Mouse (Mus musculus) C2C12 (cell line): ENCODE results near the gene Cry1. TPM values are rescaled to one million over a fixed set of nuclear protein-coding genes. Genes with fewer than 3 reads are reported as not detected.
A peak's percentile ranks its signal among the peaks of the same experiment; 100 is the strongest.

Experiments
- H3K27me3 ChIP-seq: one replicate; pipeline ENCODE4 v1.6.1; 2011; ENCODE audit not compliant: control insufficient read depth, insufficient read depth, insufficient read length
- H3K36me3 ChIP-seq: one replicate; pipeline ENCODE4 v1.6.1; 2011; ENCODE audit not compliant: control insufficient read depth, insufficient read depth
- H3K4me3 ChIP-seq: one replicate; pipeline ENCODE4 v1.5.1; 2011; ENCODE audit warnings: mild to moderate bottlenecking, control low read depth; ENCODE audit not compliant: poor library complexity, insufficient read depth, severe bottlenecking
- H3K79me2 ChIP-seq: one replicate; pipeline ENCODE4 v1.6.1; 2011; ENCODE audit not compliant: control insufficient read depth, insufficient read depth
- H3K79me3 ChIP-seq: one replicate; pipeline ENCODE4 v1.6.1; 2011; ENCODE audit warnings: low read depth, control low read depth
- H3ac ChIP-seq: one replicate; pipeline ENCODE3; 2011; ENCODE audit warnings: low read depth; ENCODE audit not compliant: control insufficient read depth, insufficient read length
- CEBPB ChIP-seq: IDR thresholded peaks from one replicate; pipeline ENCODE4 v1.6.1; 2011; ENCODE audit warnings: low read depth, mild to moderate bottlenecking, control low read depth, moderate library complexity
- CTCF ChIP-seq: IDR thresholded peaks from one replicate; pipeline ENCODE4 v1.5.1; 2011; ENCODE audit not compliant: control insufficient read depth, insufficient read depth, insufficient read length
- FOSL1 ChIP-seq: IDR thresholded peaks from one replicate; pipeline ENCODE4 v1.8.0; 2011; ENCODE audit warnings: mild to moderate bottlenecking, low read length; ENCODE audit not compliant: poor library complexity, insufficient read depth, severe bottlenecking
- MAX ChIP-seq: IDR thresholded peaks from one replicate; pipeline ENCODE4 v1.6.1; 2011; ENCODE audit warnings: mild to moderate bottlenecking, control low read depth
- MYOD1 ChIP-seq: IDR thresholded peaks from one replicate; pipeline ENCODE4 v1.6.1; 2011; ENCODE audit warnings: low read depth; ENCODE audit not compliant: control insufficient read depth, insufficient read length
- MYOG ChIP-seq: IDR thresholded peaks from one replicate; pipeline ENCODE4 v1.6.1; 2011; ENCODE audit not compliant: control insufficient read depth, insufficient read length; ENCODE audit errors: extremely low read depth
- USF1 ChIP-seq: IDR thresholded peaks from one replicate; pipeline ENCODE4 v1.6.1; 2011; ENCODE audit warnings: low read depth, mild to moderate bottlenecking, control low read depth, moderate library complexity
- polyA plus RNA-seq: library from polyadenylated mRNA; unstranded; fragments of >200 nt; fragmentation: generic; extraction: Trizol; gene quantifications from one replicate; pipeline ENCODE4 v1.2.1, GENCODE M21; 2012; ENCODE audit warnings: missing spikeins

The Cry1 gene
- polyA plus RNA-seq, 1 experiment, result 6.5 TPM

- H3K79me2 ChIP-seq, result no peaks in the 10 kb centered on the region
- no peak overlapping the region for H3K4me3 ChIP-seq
- no peaks in the 10 kb centered on the region for H3K36me3 ChIP-seq
- H3ac ChIP-seq, result no peak overlapping the region
- TF ChIP-seq MAX (no peak), USF1 (no peak), MYOD1 (no peak), MYOG (no peak), CEBPB (peak; percentile 4)
- no peaks in the 10 kb centered on the region for H3K27me3 ChIP-seq
- H3K79me3 ChIP-seq, result no peaks in the 10 kb centered on the region
Observed at GRCm38 (mm10) chr10:85176640-85177039, 8.2 kb downstream of the Cry1 start.

- peaks cover 4% of the 10 kb centered on the region for H3K79me2 ChIP-seq
- no peaks in the 10 kb centered on the region for H3K27me3 ChIP-seq
- H3K4me3 ChIP-seq, result no peak overlapping the region
- TF ChIP-seq MYOG (no peak), FOSL1 (no peak), CTCF (no peak), MYOD1 (no peak), USF1 (no peak), CEBPB (no peak), MAX (no peak)
- no peaks in the 10 kb centered on the region for H3K36me3 ChIP-seq
- H3K79me3 ChIP-seq, result no peaks in the 10 kb centered on the region
- no peak overlapping the region for H3ac ChIP-seq
Observed at GRCm38 (mm10) chr10:85165306-85165705, 19.6 kb downstream of the Cry1 start.

DNA sequence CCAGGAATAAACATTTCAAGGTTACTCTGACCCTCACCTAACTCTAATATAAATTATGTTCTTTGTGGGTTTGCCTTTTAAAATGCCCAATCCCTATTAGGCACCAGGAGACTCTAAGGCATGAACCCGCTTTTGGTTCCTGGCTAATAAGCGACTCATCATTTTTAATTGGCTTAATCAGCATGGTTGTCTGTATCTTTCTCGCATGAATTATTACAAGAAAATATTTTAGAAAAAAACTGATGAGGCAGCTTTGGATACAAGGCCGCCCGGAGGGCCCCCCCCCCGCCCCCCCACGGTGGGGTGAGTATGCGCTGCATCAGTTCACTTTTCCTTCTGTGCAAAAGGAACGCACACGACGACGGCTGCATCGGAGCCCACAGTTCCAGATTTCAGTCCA lies 20.1 kb downstream of the Cry1 start:
- TF ChIP-seq FOSL1 (no peak), MYOG (no peak), MAX (no peak), MYOD1 (no peak), CEBPB (no peak), USF1 (no peak), CTCF (no peak)
- no peaks in the 10 kb centered on the region for H3K27me3 ChIP-seq
- H3K4me3 ChIP-seq, result no peak overlapping the region

DNA sequence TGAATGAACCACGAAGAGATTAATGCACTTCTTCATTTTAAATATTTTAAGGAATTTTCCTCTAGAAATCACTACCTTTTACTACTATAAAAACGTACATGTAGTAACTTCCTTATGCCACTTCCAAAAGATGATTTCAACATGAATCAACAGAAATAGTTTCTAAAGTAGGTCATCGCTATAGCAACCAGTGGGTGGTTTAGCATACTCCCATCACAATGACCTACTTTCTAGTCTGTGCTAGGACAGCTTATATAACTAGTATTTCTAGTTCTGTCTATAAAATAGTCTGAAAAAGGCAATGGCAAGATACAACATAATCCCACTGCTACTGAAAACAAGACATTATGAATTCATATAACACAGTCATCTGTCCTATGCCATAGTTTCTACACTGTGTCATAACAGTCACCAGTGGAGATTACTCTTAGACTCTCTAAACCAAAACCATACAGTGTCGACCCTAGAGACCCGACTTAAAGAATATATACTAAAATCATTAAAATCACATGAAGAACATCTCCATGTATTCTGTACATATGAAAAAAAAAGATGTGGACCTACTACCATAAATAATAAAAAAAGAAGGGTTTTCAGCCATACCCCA lies 23.0 kb downstream of the Cry1 start:
- no peaks in the 10 kb centered on the region for H3K79me3 ChIP-seq
- H3K4me3 ChIP-seq, result no peak overlapping the region
- H3K27me3 ChIP-seq, result no peaks in the 10 kb centered on the region

More for the DNA sequence above, 20.1 kb downstream of the Cry1 start:
- Histone ChIP-seq H3K79me2 (peaks cover 4% of the 10 kb centered on the region), H3ac (no peak overlapping the region), H3K79me3 (no peaks in the 10 kb centered on the region), H3K36me3 (no peaks in the 10 kb centered on the region)

DNA sequence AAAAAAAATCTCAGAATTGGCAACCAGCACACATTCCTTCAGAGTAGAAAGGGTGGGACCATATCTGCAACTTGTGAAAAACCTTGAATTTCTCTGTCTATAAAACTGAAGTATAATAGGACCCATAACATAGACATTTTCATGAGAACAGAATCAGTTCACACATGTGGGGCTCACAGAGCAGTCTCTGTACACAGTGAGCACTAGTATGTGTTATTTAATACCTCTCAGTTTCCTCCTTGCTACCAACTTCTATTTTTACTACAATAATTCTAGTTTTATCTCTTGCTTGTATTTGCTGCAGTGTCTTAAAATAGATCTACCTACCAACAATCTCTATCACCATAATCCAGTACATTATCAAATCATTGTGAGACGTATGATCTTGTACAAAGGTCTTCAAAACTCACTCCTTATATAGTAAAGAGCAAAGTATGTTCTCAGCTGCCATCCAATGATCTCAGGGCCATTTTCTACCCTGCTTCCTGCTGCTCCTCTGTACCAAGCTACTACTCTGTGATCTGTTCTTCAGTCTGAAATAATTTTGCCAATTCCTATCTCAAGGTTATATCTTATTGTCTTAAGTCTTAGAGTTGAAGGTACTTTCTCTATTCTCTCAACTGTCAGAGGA lies 24.8 kb downstream of the Cry1 start:
- H3K36me3 ChIP-seq, result no peaks in the 10 kb centered on the region
- TF ChIP-seq CTCF, result no peak
- no peak for TF ChIP-seq MYOD1
- TF ChIP-seq MAX, result no peak
- no peak for TF ChIP-seq FOSL1
- no peak for TF ChIP-seq USF1
- TF ChIP-seq CEBPB, result no peak
- TF ChIP-seq MYOG, result no peak
- H3ac ChIP-seq, result no peak overlapping the region

More for the DNA sequence above, 23.0 kb downstream of the Cry1 start:
- H3K79me2 ChIP-seq, result peaks cover 4% of the 10 kb centered on the region
- TF ChIP-seq MYOG (no peak), MAX (no peak), FOSL1 (no peak), CEBPB (no peak), CTCF (no peak), MYOD1 (no peak), USF1 (no peak)
- H3K36me3 ChIP-seq, result no peaks in the 10 kb centered on the region
- H3ac ChIP-seq, result no peak overlapping the region

DNA sequence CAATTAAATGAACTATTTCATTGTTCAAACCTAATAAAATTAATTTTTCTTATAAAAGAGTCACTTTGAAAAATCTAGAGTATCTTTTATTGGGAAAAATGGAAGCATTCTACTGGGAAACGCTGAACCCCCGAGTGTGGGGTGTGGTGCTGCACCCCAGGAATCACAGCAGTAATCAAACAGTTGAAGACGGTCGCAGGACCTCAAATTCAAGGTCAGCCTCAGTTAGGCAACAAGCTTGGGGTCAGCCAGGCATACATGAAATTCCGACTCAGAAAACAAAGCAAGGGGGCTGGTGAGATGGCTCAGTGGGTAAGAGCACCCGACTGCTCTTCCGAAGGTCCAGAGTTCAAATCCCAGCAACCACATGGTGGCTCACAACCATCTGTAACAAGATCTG lies 27.4 kb downstream of the Cry1 start:
- no peak for TF ChIP-seq CEBPB
- no peak for TF ChIP-seq MYOG
- TF ChIP-seq CTCF, result no peak
- no peak for TF ChIP-seq MYOD1
- no peak for TF ChIP-seq FOSL1
- no peak for TF ChIP-seq USF1
- no peak for TF ChIP-seq MAX
- no peak overlapping the region for H3ac ChIP-seq
- no peaks in the 10 kb centered on the region for H3K79me3 ChIP-seq
- H3K27me3 ChIP-seq, result no peaks in the 10 kb centered on the region
- H3K79me2 ChIP-seq, result peaks cover 4% of the 10 kb centered on the region
- no peak overlapping the region for H3K4me3 ChIP-seq
- no peaks in the 10 kb centered on the region for H3K36me3 ChIP-seq

More for the DNA sequence above, 24.8 kb downstream of the Cry1 start:
- H3K79me2 ChIP-seq, result peaks cover 4% of the 10 kb centered on the region
- H3K4me3 ChIP-seq, result no peak overlapping the region
- H3K27me3 ChIP-seq, result no peaks in the 10 kb centered on the region
- no peaks in the 10 kb centered on the region for H3K79me3 ChIP-seq
